Mouse (Mus musculus) erythroblast, embryonic 14.5 days (primary cell): Measurements from ENCODE around the gene Otos. TPM values are rescaled to one million over a fixed set of nuclear protein-coding genes. Genes with fewer than 3 reads are reported as not detected.

ENCODE experiments used
- H3K27me3 ChIP-seq: 2 replicates; pipeline ENCODE4 v1.6.1; 2012; ENCODE audit warnings: inconsistent platforms; ENCODE audit not compliant: control insufficient read depth
- H3K36me3 ChIP-seq: 2 replicates; pipeline ENCODE4 v1.6.1; 2012; ENCODE audit warnings: mild to moderate bottlenecking, inconsistent platforms; ENCODE audit not compliant: control insufficient read depth
- H3K4me1 ChIP-seq: 2 replicates; pipeline ENCODE4 v1.6.1; 2012; ENCODE audit warnings: inconsistent platforms; ENCODE audit not compliant: control insufficient read depth
- H3K4me3 ChIP-seq: replicated peaks from 2 replicates; pipeline ENCODE3; 2012; ENCODE audit warnings: moderate library complexity, mild to moderate bottlenecking, inconsistent platforms
- H3K9me3 ChIP-seq: 2 replicates; pipeline ENCODE4 v1.6.1; 2012; ENCODE audit warnings: low read length, inconsistent platforms, mixed read lengths; ENCODE audit not compliant: control insufficient read depth
- GATA1 ChIP-seq: IDR thresholded peaks from 2 replicates; pipeline ENCODE4 v1.6.1; 2012; ENCODE audit warnings: low read length, inconsistent platforms, mixed read lengths
- TAL1 ChIP-seq: IDR thresholded peaks from 3 replicates; pipeline ENCODE4 v1.6.1; 2012; ENCODE audit warnings: low read length, inconsistent platforms, mixed read lengths
- polyA plus RNA-seq: library from polyadenylated mRNA; stranded (reverse); fragments of >175 nt; gene quantifications from 2 replicates; pipeline ENCODE4 v1.2.3, GENCODE M21; 2012

Otos gene
- polyA plus RNA-seq, 1 experiment, result 0.07 TPM

- no peak overlapping the region for H3K4me3 ChIP-seq
- no peaks in the 10 kb centered on the region for H3K27me3 ChIP-seq
- TF ChIP-seq TAL1 (no peak), GATA1 (no peak)
Measured at GRCm38 (mm10) chr1:92596019-92596418, 52.6 kb downstream of the Otos start.

More at GRCm38 (mm10) chr1:92596019-92596418, 52.6 kb downstream of the Otos start:
- Histone ChIP-seq H3K4me1 (no peaks in the 10 kb centered on the region), H3K36me3 (no peaks in the 10 kb centered on the region), H3K9me3 (no peaks in the 10 kb centered on the region)

Other genes starting within 250 kb of the Otos start
- 4.0 and 5.5 TPM in 2 replicates for gene Ndufa10, start 175.0 kb downstream of the Otos start, polyA plus RNA-seq
- not detected in 2 replicates for gene Olfr1416, start 163.7 kb downstream of the Otos start, polyA plus RNA-seq
- not detected in 2 replicates for gene Olfr1415, start 152.7 kb downstream of the Otos start, polyA plus RNA-seq
- gene Olfr1414, start 130.2 kb downstream of the Otos start, polyA plus RNA-seq, result not detected in 2 replicates
- gene Olfr1413, start 77.5 kb downstream of the Otos start, polyA plus RNA-seq, result not detected in 2 replicates
- not detected in 2 replicates for gene Olfr1412, start 63.1 kb downstream of the Otos start, polyA plus RNA-seq
- not detected in 2 replicates for gene Olfr1411, start 54.4 kb downstream of the Otos start, polyA plus RNA-seq
- 0.01 TPM in 1 of 2 replicates, not detected in the other for gene Olfr1410, start 43.1 kb downstream of the Otos start, polyA plus RNA-seq
- gene Olfr12, start 31.1 kb downstream of the Otos start, polyA plus RNA-seq, result not detected in 2 replicates
- gene Cops9, start 6.9 kb downstream of the Otos start, polyA plus RNA-seq, result 5.1 and 9.4 TPM in 2 replicates
- 0.02 and 0.07 TPM in 2 replicates for gene Gpc1, start 182.8 kb upstream of the Otos start, polyA plus RNA-seq